Mouse (Mus musculus) cerebellum, adult 2 months (tissue): ENCODE data around the gene Tec.

ENCODE experiments used
- CTCF ChIP-seq: fragments of 200-500 bp; IDR thresholded peaks from 2 replicates; pipeline ENCODE4 v1.5.1; 2011; ENCODE audit warnings: low read depth, mild to moderate bottlenecking, control low read depth, low read length, moderate library complexity, borderline replicate concordance; ENCODE audit not compliant: insufficient read depth
- POLR2A ChIP-seq: fragments of 200-500 bp; IDR thresholded peaks from 2 replicates; pipeline ENCODE4 v1.6.1; 2011; ENCODE audit warnings: low read length, control low read depth, borderline replicate concordance; ENCODE audit not compliant: insufficient read depth

GRCm38 (mm10) chr5:72796186-72796613 lies 72.1 kb downstream of the Tec start:
- TF ChIP-seq CTCF (no peak), POLR2A (no peak)
